Mouse (Mus musculus) frontal cortex, postnatal 36 days (tissue): ENCODE results near the gene Cplane1.

Experiments
- DNase-seq, 2 experiments: peaks; one replicate each; pipeline ENCODE4 v3.0.0; 2022; ENCODE audit warnings: low spot score in 2 of 2

Gene Cplane1

GRCm38 (mm10) chr15:8294150-8294549 is 125.2 kb downstream of the Cplane1 start:
- no peak for DNase-seq

- DNase-seq: no peak
Observed at GRCm38 (mm10) chr15:8302944-8303343, 134.0 kb downstream of the Cplane1 start.

GRCm38 (mm10) chr15:8305474-8305873 is 136.6 kb downstream of the Cplane1 start:
- DNase-seq: no peak

GRCm38 (mm10) chr15:8317381-8317780 is 148.5 kb downstream of the Cplane1 start:
- peak; percentile 33 to 37 for DNase-seq

GRCm38 (mm10) chr15:8319191-8319590 is 150.3 kb downstream of the Cplane1 start:
- no peak for DNase-seq
